Mouse (Mus musculus): ENCODE data around the gene Kcnj15. TPM values are rescaled to one million over a fixed set of nuclear protein-coding genes. Genes with fewer than 3 reads are reported as not detected.

Kcnj15 gene
- total and polyA plus RNA-seq, 3 experiments = 0.22 TPM; not detected in 2

GRCm38 (mm10) chr16:95259505-95259904 is 2.1 kb downstream of the Kcnj15 start:
- Histone ChIP-seq H3K27me3 (ENCODE audit: insufficient read depth, low read length) (peaks cover 8% of the 10 kb centered on the region), H3K4me3 (ENCODE audit: low read depth, low read length) (no peak overlapping the region), H3K36me3 (replicated peaks) (no peaks in the 10 kb centered on the region), H3K4me1 (ENCODE audit: insufficient read depth, low read depth, low read length) (no peaks in the 10 kb centered on the region), H3K9me3 (replicated peaks) (no peaks in the 10 kb centered on the region)
- ATAC-seq (ENCODE audit: extremely low read depth, insufficient number of reproducible peaks, low FRiP score, poor library complexity, severe bottlenecking) (no peak), DNase-seq (ENCODE audit: low spot score) (no peak)
- no peak for TF ChIP-seq GATA2 (IDR thresholded peaks at IDR 0.05; ENCODE audit: borderline replicate concordance, low read depth, low read length)
- TF ChIP-seq CTCF (IDR thresholded peaks at IDR 0.05; ENCODE audit: low read depth, low read length) = no peak
- TF ChIP-seq GATA1 (IDR thresholded peaks at IDR 0.05; ENCODE audit: borderline replicate concordance, low read length) = no peak
- TF ChIP-seq TAL1 (conservative IDR thresholded peaks at IDR 0.05; ENCODE audit: low read depth, low read length) = no peak
- no peak for TF ChIP-seq POLR2AphosphoS5 (IDR thresholded peaks at IDR 0.05; ENCODE audit: insufficient replicate concordance, low read depth, low read length)

- DNase-seq (ENCODE audit: low spot score) = no peak
- peaks cover 8% of the 10 kb centered on the region for H3K27me3 ChIP-seq (ENCODE audit: insufficient read depth, low read length)
- H3K9me3 ChIP-seq (replicated peaks) = no peaks in the 10 kb centered on the region
- no peaks in the 10 kb centered on the region for H3K4me1 ChIP-seq (ENCODE audit: insufficient read depth, low read depth, low read length)
- ATAC-seq (ENCODE audit: extremely low read depth, insufficient number of reproducible peaks, low FRiP score, poor library complexity, severe bottlenecking) = no peak
- no peaks in the 10 kb centered on the region for H3K36me3 ChIP-seq (replicated peaks)
- no peak for TF ChIP-seq GATA2 (IDR thresholded peaks at IDR 0.05; ENCODE audit: borderline replicate concordance, low read depth, low read length)
- no peak for TF ChIP-seq GATA1 (IDR thresholded peaks at IDR 0.05; ENCODE audit: borderline replicate concordance, low read length)
- TF ChIP-seq POLR2AphosphoS5 (IDR thresholded peaks at IDR 0.05; ENCODE audit: insufficient replicate concordance, low read depth, low read length) = no peak
- TF ChIP-seq TAL1 (conservative IDR thresholded peaks at IDR 0.05; ENCODE audit: low read depth, low read length) = no peak
- TF ChIP-seq CTCF (IDR thresholded peaks at IDR 0.05; ENCODE audit: low read depth, low read length) = no peak
- no peak overlapping the region for H3K4me3 ChIP-seq (ENCODE audit: low read depth, low read length)
Measured at GRCm38 (mm10) chr16:95260693-95261092, 3.3 kb downstream of the Kcnj15 start.

- ATAC-seq (ENCODE audit: extremely low read depth, insufficient number of reproducible peaks, low FRiP score, poor library complexity, severe bottlenecking) (no peak), DNase-seq (ENCODE audit: low spot score) (no peak)
- no peaks in the 10 kb centered on the region for H3K9me3 ChIP-seq (replicated peaks)
- TF ChIP-seq TAL1 (conservative IDR thresholded peaks at IDR 0.05; ENCODE audit: low read depth, low read length) (no peak), CTCF (IDR thresholded peaks at IDR 0.05; ENCODE audit: low read depth, low read length) (no peak), GATA2 (IDR thresholded peaks at IDR 0.05; ENCODE audit: borderline replicate concordance, low read depth, low read length) (no peak), GATA1 (IDR thresholded peaks at IDR 0.05; ENCODE audit: borderline replicate concordance, low read length) (no peak), POLR2AphosphoS5 (IDR thresholded peaks at IDR 0.05; ENCODE audit: insufficient replicate concordance, low read depth, low read length) (no peak)
- H3K36me3 ChIP-seq (replicated peaks) = no peaks in the 10 kb centered on the region
- H3K4me3 ChIP-seq (ENCODE audit: low read depth, low read length) = no peak overlapping the region
- no peaks in the 10 kb centered on the region for H3K4me1 ChIP-seq (ENCODE audit: insufficient read depth, low read depth, low read length)
- peaks cover 13% of the 10 kb centered on the region for H3K27me3 ChIP-seq (ENCODE audit: insufficient read depth, low read length)
Measured at GRCm38 (mm10) chr16:95261807-95262206, 4.4 kb downstream of the Kcnj15 start.

- ATAC-seq (ENCODE audit: extremely low read depth, insufficient number of reproducible peaks, low FRiP score, poor library complexity, severe bottlenecking) (no peak), DNase-seq (ENCODE audit: low spot score) (no peak)
- Histone ChIP-seq H3K36me3 (replicated peaks) (no peaks in the 10 kb centered on the region), H3K27me3 (ENCODE audit: insufficient read depth, low read length) (peaks cover 14% of the 10 kb centered on the region), H3K4me1 (ENCODE audit: insufficient read depth, low read depth, low read length) (no peaks in the 10 kb centered on the region), H3K9me3 (replicated peaks) (no peaks in the 10 kb centered on the region), H3K4me3 (ENCODE audit: low read depth, low read length) (no peak overlapping the region)
- TF ChIP-seq POLR2AphosphoS5 (IDR thresholded peaks at IDR 0.05; ENCODE audit: insufficient replicate concordance, low read depth, low read length) (no peak), TAL1 (conservative IDR thresholded peaks at IDR 0.05; ENCODE audit: low read depth, low read length) (no peak), GATA1 (IDR thresholded peaks at IDR 0.05; ENCODE audit: borderline replicate concordance, low read length) (no peak), GATA2 (IDR thresholded peaks at IDR 0.05; ENCODE audit: borderline replicate concordance, low read depth, low read length) (no peak), CTCF (IDR thresholded peaks at IDR 0.05; ENCODE audit: low read depth, low read length) (no peak)
Measured at GRCm38 (mm10) chr16:95262706-95263363, 5.5 kb downstream of the Kcnj15 start.

GRCm38 (mm10) chr16:95264324-95264723 is 7.0 kb downstream of the Kcnj15 start:
- H3K4me3 ChIP-seq (ENCODE audit: low read depth, low read length) = no peak overlapping the region
- TF ChIP-seq GATA2 (IDR thresholded peaks at IDR 0.05; ENCODE audit: borderline replicate concordance, low read depth, low read length) (no peak), GATA1 (IDR thresholded peaks at IDR 0.05; ENCODE audit: borderline replicate concordance, low read length) (no peak), POLR2AphosphoS5 (IDR thresholded peaks at IDR 0.05; ENCODE audit: insufficient replicate concordance, low read depth, low read length) (no peak), TAL1 (conservative IDR thresholded peaks at IDR 0.05; ENCODE audit: low read depth, low read length) (no peak), CTCF (IDR thresholded peaks at IDR 0.05; ENCODE audit: low read depth, low read length) (no peak)
- no peak for DNase-seq (ENCODE audit: low spot score)
- no peaks in the 10 kb centered on the region for H3K36me3 ChIP-seq (replicated peaks)
- H3K27me3 ChIP-seq (ENCODE audit: insufficient read depth, low read length) = peaks cover 19% of the 10 kb centered on the region
- H3K9me3 ChIP-seq (replicated peaks) = no peaks in the 10 kb centered on the region
- ATAC-seq (ENCODE audit: extremely low read depth, insufficient number of reproducible peaks, low FRiP score, poor library complexity, severe bottlenecking) = no peak
- no peaks in the 10 kb centered on the region for H3K4me1 ChIP-seq (ENCODE audit: insufficient read depth, low read depth, low read length)

- H3K27me3 ChIP-seq (ENCODE audit: insufficient read depth, low read length) = peaks cover 13% of the 10 kb centered on the region
- no peak overlapping the region for H3K4me3 ChIP-seq (ENCODE audit: low read depth, low read length)
- no peaks in the 10 kb centered on the region for H3K9me3 ChIP-seq (replicated peaks)
- no peaks in the 10 kb centered on the region for H3K4me1 ChIP-seq (ENCODE audit: insufficient read depth, low read depth, low read length)
- DNase-seq (ENCODE audit: low spot score) (no peak), ATAC-seq (ENCODE audit: extremely low read depth, insufficient number of reproducible peaks, low FRiP score, poor library complexity, severe bottlenecking) (no peak)
- H3K36me3 ChIP-seq (replicated peaks) = no peaks in the 10 kb centered on the region
- TF ChIP-seq POLR2AphosphoS5 (IDR thresholded peaks at IDR 0.05; ENCODE audit: insufficient replicate concordance, low read depth, low read length) = no peak
- no peak for TF ChIP-seq GATA2 (IDR thresholded peaks at IDR 0.05; ENCODE audit: borderline replicate concordance, low read depth, low read length)
Measured at GRCm38 (mm10) chr16:95267481-95268183, 10.3 kb downstream of the Kcnj15 start.
